Mouse (Mus musculus) cerebellum, adult 9-11 months (tissue): ENCODE measurements around the gene Hnrnpk.
"Not testable (repeated sequence)": the region's sequence is repeated elsewhere in the genome, so short reads cannot be mapped to it uniquely, and the experiment has no call there.

Experiments
- DNase-seq: peaks from one replicate; pipeline ENCODE4 v3.0.0; 2022

Hnrnpk gene

GRCm38 (mm10) chr13:58387948-58388347 lies 15.2 kb downstream of the Hnrnpk start:
- DNase-seq = peak; percentile 42

- no peak for DNase-seq
Measured at GRCm38 (mm10) chr13:58385547-58385920, 17.6 kb downstream of the Hnrnpk start.

- peak; percentile 52 for DNase-seq
Measured at GRCm38 (mm10) chr13:58384779-58385546, 18.2 kb downstream of the Hnrnpk start, which contains the start of gene 2210016F16Rik. TSS of gene 2210016F16Rik (minus strand) at chr13:58385225.

GRCm38 (mm10) chr13:58384371-58384770 lies 18.8 kb downstream of the Hnrnpk start:
- no peak for DNase-seq

GRCm38 (mm10) chr13:58373153-58373470 lies 30.0 kb downstream of the Hnrnpk start:
- no peak for DNase-seq

- no peak for DNase-seq
Measured at GRCm38 (mm10) chr13:58372278-58373152, 30.6 kb downstream of the Hnrnpk start.

GRCm38 (mm10) chr13:58368835-58369234 lies 34.3 kb downstream of the Hnrnpk start:
- no peak for DNase-seq

- DNase-seq = no peak
Measured at GRCm38 (mm10) chr13:58367641-58368040, 35.5 kb downstream of the Hnrnpk start.

- no peak for DNase-seq
Measured at GRCm38 (mm10) chr13:58366373-58366772, 36.8 kb downstream of the Hnrnpk start.

GRCm38 (mm10) chr13:58365179-58365578 lies 38.0 kb downstream of the Hnrnpk start:
- not testable (repeated sequence) for DNase-seq

- no peak for DNase-seq
Measured at GRCm38 (mm10) chr13:58364353-58365175, 38.6 kb downstream of the Hnrnpk start.

GRCm38 (mm10) chr13:58359304-58359653 lies 43.9 kb downstream of the Hnrnpk start:
- no peak for DNase-seq

- DNase-seq = peak; percentile 72
Measured at GRCm38 (mm10) chr13:58358629-58359303, 44.4 kb downstream of the Hnrnpk start, which contains the start of gene Kif27. TSS of gene Kif27 (minus strand) at chr13:58359122.

- no peak for DNase-seq
Measured at GRCm38 (mm10) chr13:58352996-58353395, 50.1 kb downstream of the Hnrnpk start.

- DNase-seq = no peak
Measured at GRCm38 (mm10) chr13:58350606-58351005, 52.5 kb downstream of the Hnrnpk start.

- no peak for DNase-seq
Measured at GRCm38 (mm10) chr13:58344505-58344904, 58.6 kb downstream of the Hnrnpk start.
